24 mouse cellular contexts compared by ENCODE assay signal in genomic region chr5:140019616-140020015, GRCm38 (mm10).
A peak's percentile ranks its signal among the peaks of the same experiment; 100 is the strongest.
DNase-seq lines count a peak whose midpoint lies in the region; ATAC-seq lines count a peak whose summit lies in the region.
"Had no signal": no experiment of that assay in that cellular context is flagged by ENCODE, and none has a peak within 500 bp of the region (broad histone marks: within the 10 kb centered on the region; RNA-seq: fewer than 3 reads in every experiment).

No protein-coding gene starts in this region.

- peak; percentile 52 for DNase-seq in adrenal gland, adult 2 months
- DNase-seq in adrenal gland, adult 18-20 months (ENCODE audit: low spot score in 2 of 2): no peak
- peak; percentile 77 for DNase-seq in midbrain, embryonic 11.5 days (ENCODE audit: low spot score, missing footprints)
- DNase-seq in 3T3-L1 (ENCODE audit: low read depth, low spot score) (peak; percentile 64), NIH3T3 (ENCODE audit: low read depth) (peak; percentile 61)
- no peak for DNase-seq in forebrain, embryonic 10.5 days (ENCODE audit: extremely low spot score, low spot score)
- DNase-seq in heart, adult 8-10 months (ENCODE audit: low spot score): no peak
- DNase-seq: adrenal gland, adult 8-10 months; adrenal gland, postnatal 10 days; adrenal gland, postnatal 14 days; adrenal gland, postnatal 25 days; B cell, adult 2 months; cerebellum, adult 11 months; cerebellum, adult 11-12 months; cerebellum, adult 18-20 months; cerebellum, adult 2 months; cerebellum, adult 8-10 months; cerebellum, adult 9-10 months had no signal

- no peak for ATAC-seq in midbrain, embryonic 11.5 days (ENCODE audit: low FRiP score)
- ATAC-seq in midbrain, embryonic 15.5 days (replicated peaks): no peak
- ATAC-seq: activated CD4-positive, CD25-positive, alpha-beta regulatory T cell, adult 4 months; CD4-positive, CD25-positive, alpha-beta regulatory T cell, adult 4 months; Patski had no signal

- no peaks in the 10 kb centered on the region for H3K36me3 ChIP-seq in midbrain, embryonic 11.5 days (ENCODE audit: control insufficient read depth, insufficient read depth, low read length)
- H3K36me3 ChIP-seq in midbrain, embryonic 15.5 days (replicated peaks): no peaks in the 10 kb centered on the region
- 0 out of 2 replicates have a peak, but pooled peaks cover 3% of the 10 kb centered on the region for H3K36me3 ChIP-seq in forebrain, embryonic 10.5 days (replicated peaks)

- 89% methylated on average over 1 of the region's 1 CpGs for WGBS in midbrain, embryonic 11.5 days
- 90% methylated on average over 1 of the region's 1 CpGs for WGBS in midbrain, embryonic 15.5 days
- 87% methylated on average over 1 of the region's 1 CpGs for WGBS in forebrain, embryonic 10.5 days

- H3K4me3 ChIP-seq in midbrain, embryonic 11.5 days (ENCODE audit: low read depth, low read length): no peak overlapping the region
- H3K4me3 ChIP-seq in midbrain, embryonic 15.5 days: no peak overlapping the region
- H3K4me3 ChIP-seq in forebrain, embryonic 10.5 days: no peak overlapping the region

- H3K27me3 ChIP-seq in midbrain, embryonic 11.5 days (ENCODE audit: control insufficient read depth, insufficient read depth, low read length): no peaks in the 10 kb centered on the region
- no peaks in the 10 kb centered on the region for H3K27me3 ChIP-seq in midbrain, embryonic 15.5 days (replicated peaks)
- H3K27me3 ChIP-seq in forebrain, embryonic 10.5 days (ENCODE audit: poor library complexity, severe bottlenecking): no peaks in the 10 kb centered on the region
- H3K27me3 ChIP-seq: CH12.LX, Patski had no signal

- H3K4me1 ChIP-seq in midbrain, embryonic 11.5 days (ENCODE audit: control insufficient read depth, insufficient read depth, low read length): 0 out of 2 replicates have a peak, but pooled peaks cover 4% of the 10 kb centered on the region
- H3K4me1 ChIP-seq in midbrain, embryonic 15.5 days: no peaks in the 10 kb centered on the region; the same call in 1 of the 2 replicates
- peaks cover 17% of the 10 kb centered on the region for H3K4me1 ChIP-seq in forebrain, embryonic 10.5 days

- no peak overlapping the region for H3K9ac ChIP-seq in midbrain, embryonic 11.5 days (ENCODE audit: low read length)
- no peak overlapping the region for H3K9ac ChIP-seq in midbrain, embryonic 15.5 days

- H3K9me3 ChIP-seq in midbrain, embryonic 11.5 days (ENCODE audit: control insufficient read depth, low read length): no peaks in the 10 kb centered on the region
- no peaks in the 10 kb centered on the region for H3K9me3 ChIP-seq in midbrain, embryonic 15.5 days
- H3K9me3 ChIP-seq in forebrain, embryonic 10.5 days: no peaks in the 10 kb centered on the region
- H3K9me3 ChIP-seq: G1E had no signal

- H3K27ac ChIP-seq in midbrain, embryonic 11.5 days (ENCODE audit: low read depth, low read length): no peak overlapping the region
- H3K27ac ChIP-seq in midbrain, embryonic 15.5 days: no peak overlapping the region
- H3K27ac ChIP-seq in forebrain, embryonic 10.5 days: no peak overlapping the region

- H3K4me2 ChIP-seq in midbrain, embryonic 11.5 days: no peak overlapping the region
- no peak overlapping the region for H3K4me2 ChIP-seq in midbrain, embryonic 15.5 days

Comparison
In these comparisons a context has a peak if more than half of its experiments do, and no peak if none do; other contexts are left out.
1. DNase-seq: peak in adrenal gland, adult 2 months (single experiment), midbrain, embryonic 11.5 days (single experiment), 3T3-L1 (single experiment) and NIH3T3 (single experiment); none in adrenal gland, adult 18-20 months (0 of 2), forebrain, embryonic 10.5 days (single experiment) and heart, adult 8-10 months (single experiment).